Mouse (Mus musculus): ENCODE data around the gene Mrgprf.

The Mrgprf gene

DNA sequence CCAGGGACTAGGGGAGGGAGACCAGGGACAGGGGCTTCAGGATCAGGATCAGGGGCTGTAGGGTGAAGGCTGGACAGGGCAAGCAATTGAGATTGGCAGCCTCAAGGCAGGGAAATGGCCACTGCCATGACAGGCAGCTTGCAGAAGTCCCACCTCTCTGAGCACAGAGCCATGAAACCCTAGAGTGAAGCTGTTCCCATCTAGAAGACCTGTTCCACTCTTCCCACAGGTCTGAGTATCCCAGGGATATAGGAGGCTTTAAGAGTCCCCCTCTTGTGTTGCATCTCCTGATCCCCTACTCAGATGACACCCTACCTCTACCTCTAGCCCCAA, 346 bp downstream of the Mrgprf start:
- DNase-seq (ENCODE audit: low spot score), result no peak

GRCm38 (mm10) chr7:145301341-145302005, 845 bp downstream of the Mrgprf start:
- no peak for DNase-seq (ENCODE audit: low spot score)

DNA sequence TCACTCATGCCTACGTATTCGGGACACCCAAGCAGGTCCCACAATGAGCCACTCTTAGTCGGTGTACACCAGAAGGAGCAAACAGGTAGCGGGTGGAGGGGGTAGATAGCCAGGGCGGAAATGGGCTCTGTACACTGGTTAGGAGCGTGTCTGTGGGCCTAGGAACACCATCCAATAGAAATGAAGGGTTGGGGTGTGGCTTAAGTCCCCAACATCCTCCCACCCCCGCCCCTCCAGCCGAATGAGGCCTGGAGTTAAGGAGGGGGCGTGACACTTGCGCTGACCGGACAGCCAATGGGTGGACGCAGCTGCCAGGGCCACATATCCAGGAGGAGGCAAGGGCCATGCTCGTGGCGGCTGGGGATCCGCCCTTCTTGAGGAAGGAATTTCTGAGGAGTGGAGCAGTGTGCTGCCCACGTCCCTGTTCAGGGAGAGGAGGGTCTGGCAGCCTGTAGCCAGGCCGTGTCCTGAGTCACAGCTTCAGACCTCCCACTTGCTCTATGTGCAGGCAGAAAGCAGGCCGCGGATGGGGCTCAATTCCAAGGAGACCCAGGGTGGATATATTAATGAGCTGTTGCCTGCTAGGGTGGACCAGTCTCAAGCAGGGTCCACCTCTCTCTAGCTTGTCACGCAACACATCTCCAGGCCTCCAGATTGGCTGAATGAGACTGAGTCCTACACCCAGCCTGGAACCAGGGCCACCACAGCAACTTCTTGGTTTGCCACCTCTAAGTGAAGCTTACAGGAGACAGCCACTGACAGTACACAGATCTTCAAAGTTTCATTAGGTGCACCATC, 2.1 kb downstream of the Mrgprf start:
- peak; percentile 68 for DNase-seq (ENCODE audit: low spot score)

- DNase-seq (ENCODE audit: low spot score), result no peak
Measured at GRCm38 (mm10) chr7:145304153-145304552, 3.5 kb downstream of the Mrgprf start.

- DNase-seq (ENCODE audit: low spot score), result no peak
Measured at GRCm38 (mm10) chr7:145307636-145308035, 7.0 kb downstream of the Mrgprf start.

- DNase-seq (ENCODE audit: low spot score), result no peak
Measured at GRCm38 (mm10) chr7:145308061-145308675, 7.5 kb downstream of the Mrgprf start.

DNA sequence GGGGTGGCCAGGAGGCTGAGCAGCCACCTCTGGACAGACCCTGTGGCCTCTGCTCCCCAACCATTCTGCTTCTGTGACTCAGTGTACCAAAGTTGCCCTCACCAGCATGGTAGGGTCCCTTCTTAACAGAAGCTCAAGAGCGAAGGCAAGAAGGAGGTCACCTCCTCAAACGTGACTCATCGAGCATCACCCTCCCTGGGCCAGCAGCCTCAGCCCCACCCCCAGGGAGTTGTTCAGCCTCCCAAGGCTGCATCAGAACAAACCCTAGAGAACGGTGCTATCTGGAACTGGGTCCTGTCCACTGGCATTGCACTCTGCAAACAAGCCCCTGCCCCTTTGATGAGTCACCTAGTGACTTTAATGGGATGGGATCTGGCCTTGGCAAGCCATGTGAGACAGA, 8.2 kb downstream of the Mrgprf start:
- no peak for DNase-seq (ENCODE audit: low spot score)

DNA sequence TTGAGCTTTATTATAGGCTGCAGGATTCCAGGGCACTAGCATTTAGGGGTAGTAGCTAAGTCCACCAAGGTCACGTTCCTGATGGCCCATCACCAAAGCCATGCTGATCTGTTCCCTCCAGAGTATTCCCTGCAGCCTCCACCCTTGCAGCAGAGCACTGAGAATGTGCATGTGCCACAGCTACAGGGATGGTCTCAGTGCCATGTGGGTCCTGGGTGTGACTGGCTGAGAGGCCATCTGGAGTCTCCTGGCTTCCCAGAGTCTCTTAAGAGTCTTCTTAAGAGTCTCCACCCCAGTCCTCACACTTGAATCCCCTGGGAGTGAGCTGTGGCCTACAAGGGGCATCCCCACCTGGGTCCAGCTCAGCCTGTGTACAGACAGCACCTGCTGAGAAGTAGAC, 9.2 kb downstream of the Mrgprf start:
- DNase-seq (ENCODE audit: low spot score), result no peak

- no peak for DNase-seq (ENCODE audit: low spot score)
Measured at GRCm38 (mm10) chr7:145310526-145310925, 9.9 kb downstream of the Mrgprf start.

DNA sequence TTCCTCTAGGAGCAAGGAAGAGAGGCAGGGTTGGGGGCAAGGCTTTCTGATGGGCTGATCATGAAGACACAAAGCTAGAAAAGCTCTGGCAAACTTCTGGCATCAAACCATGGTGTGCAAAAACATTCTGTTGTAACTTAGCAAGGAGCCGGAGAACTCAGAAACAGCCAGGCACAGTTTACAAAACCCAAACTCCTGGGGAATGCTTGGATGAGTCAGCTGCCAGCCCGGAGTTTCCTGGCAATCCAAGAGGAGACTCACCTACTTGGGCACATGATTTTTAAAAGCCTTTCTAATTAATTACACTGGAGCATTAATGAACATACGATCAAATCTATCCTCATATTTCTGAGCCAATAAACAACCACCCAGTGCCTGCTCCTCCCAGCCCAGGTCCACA, 11.5 kb downstream of the Mrgprf start:
- DNase-seq (ENCODE audit: low spot score), result no peak

GRCm38 (mm10) chr7:145314785-145315411, 14.3 kb downstream of the Mrgprf start, which contains the start of gene Mrgprd:
Gene Mrgprd (plus strand): TSS chr7:145314835.
- DNase-seq (ENCODE audit: low spot score), result no peak

DNA sequence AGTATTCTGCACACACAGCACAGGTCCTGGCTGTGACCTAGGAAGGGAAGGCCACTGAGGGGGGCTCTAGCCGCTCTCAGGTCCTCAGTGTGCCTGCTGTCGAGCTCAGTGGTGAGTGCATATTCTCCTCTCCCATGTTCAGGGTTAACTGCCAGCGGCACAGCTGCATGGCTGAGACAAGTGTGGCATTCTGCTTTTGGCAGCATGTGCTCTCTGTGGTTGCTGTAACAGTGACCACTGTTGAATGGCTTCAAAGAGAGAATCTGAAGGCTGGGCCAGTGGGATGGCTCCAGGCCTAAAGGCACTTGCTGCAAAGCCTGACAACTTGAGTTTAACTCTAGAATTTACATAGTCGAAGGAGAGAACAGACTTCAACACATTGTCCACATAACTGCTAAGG, 16.9 kb downstream of the Mrgprf start:
- DNase-seq (ENCODE audit: low spot score), result no peak

GRCm38 (mm10) chr7:145319481-145319880, 18.9 kb downstream of the Mrgprf start:
- DNase-seq (ENCODE audit: low spot score), result no peak

GRCm38 (mm10) chr7:145323607-145324006, 23.0 kb downstream of the Mrgprf start:
- DNase-seq (ENCODE audit: low spot score), result no peak

DNA sequence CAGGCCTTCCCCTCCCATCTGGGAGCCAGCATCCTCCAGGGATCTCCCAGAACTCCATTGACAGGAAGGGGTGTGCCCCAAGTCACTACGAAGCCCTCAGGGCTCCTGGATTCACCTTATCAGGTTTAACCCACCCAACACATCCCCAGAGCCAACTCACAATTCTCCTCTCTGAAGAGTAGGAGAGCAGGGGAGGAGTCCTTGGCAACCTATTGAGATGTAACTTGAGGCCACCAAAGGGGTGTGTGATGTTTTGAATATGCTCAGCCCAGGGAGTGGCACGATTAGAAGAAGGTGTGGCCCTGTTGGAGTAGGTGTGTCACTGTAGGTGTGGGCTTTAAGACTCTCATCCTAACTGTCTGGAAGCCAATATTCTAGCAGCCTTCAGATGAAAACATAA, 25.1 kb downstream of the Mrgprf start:
- no peak for DNase-seq (ENCODE audit: low spot score)

- DNase-seq (ENCODE audit: low spot score), result no peak
Measured at GRCm38 (mm10) chr7:145329982-145330381, 29.4 kb downstream of the Mrgprf start.

- DNase-seq (ENCODE audit: low spot score), result no peak
Measured at GRCm38 (mm10) chr7:145330641-145331040, 30.0 kb downstream of the Mrgprf start.

GRCm38 (mm10) chr7:145332376-145333041, 31.9 kb downstream of the Mrgprf start:
- no peak for DNase-seq (ENCODE audit: low spot score)

DNA sequence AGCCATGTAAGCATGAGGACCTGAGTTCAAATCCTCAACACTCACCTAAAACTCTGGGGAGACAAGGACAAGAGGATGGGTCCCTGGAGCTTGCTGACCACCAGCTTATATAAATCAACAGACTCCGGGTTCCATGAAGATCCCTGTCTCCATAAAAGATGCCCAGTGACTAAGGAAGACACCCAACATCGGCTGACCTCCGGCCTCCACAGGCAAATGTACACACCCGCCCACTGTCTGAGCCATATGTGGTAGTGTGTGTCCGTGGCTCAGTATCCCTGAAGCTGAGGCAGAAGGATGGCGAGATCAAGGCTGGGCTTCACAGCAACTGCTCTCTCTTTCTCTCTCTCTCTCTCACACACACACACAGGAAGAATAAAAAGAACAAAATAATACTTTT, 33.3 kb downstream of the Mrgprf start:
- DNase-seq (ENCODE audit: low spot score), result no peak

DNA sequence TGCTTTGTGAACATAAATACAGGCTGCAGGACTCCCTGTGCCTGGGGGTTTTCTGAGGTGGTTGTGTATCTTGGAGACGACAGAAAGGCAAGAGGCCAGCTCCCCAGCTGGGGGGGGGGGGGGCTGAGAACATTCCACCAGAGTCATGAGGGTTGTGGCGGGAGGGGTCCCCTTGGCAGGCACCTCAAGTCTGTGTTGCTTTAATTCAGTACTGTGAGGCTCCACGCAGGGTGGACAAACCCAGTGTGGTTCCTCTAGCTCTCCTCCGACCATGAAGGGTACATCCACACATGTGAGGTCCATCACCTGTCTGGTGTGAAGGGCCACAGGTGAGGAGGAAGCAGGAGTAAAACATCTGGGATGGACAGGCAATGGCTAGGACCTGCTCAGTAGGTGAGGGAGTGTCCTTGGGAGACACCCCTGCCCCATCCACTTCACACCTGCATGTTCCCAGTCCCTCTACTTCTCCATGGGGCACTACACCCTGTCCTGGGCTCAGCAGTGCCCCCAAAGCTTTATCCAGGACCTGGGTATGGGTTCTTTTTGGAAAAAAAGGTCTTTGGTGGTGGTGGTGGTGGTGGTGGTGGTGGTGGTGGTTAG, 33.9 kb downstream of the Mrgprf start:
- DNase-seq (ENCODE audit: low spot score), result no peak

DNA sequence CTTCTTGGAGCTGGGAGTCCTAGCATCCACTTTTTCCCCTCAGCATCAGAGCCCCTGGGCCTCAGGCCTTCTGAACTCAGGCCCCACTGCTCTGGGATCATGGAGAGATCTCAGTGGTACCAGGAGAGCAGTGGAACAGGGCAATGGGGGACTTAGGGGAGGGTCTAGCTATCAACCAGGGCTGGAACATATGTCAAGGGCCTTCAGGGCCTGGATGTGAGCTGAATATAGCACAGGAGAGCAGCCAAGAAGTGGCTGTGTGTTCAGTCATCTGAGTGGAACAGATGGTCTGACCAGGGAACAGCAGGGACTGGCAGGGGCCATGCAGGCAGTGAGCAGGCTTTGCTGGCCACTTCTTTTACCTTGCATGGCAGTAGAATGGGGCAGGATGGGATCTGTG, 34.6 kb downstream of the Mrgprf start:
- DNase-seq (ENCODE audit: low spot score), result no peak
